Comparison of ENCODE assay signal across 9 mouse cellular contexts in the genomic region with DNA sequence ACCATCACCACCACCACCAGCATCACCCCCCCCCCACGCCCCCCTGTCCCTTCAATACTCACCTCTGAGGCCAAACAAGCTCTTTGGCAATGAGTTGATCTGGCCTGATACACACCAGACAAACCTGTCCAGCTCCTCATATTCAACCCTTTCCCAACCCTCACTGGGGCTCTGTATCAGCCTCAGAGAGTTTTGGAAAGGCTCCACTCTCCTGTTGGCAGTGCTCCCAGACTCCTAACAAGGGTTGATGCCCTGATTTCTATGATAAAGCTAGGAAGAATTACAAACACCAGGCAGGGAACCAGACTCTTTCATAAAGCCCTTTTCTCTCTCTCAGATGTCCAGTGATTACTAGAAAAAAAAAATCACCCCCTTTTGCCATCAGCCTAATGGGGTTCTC. TPM values are rescaled to one million over a fixed set of nuclear protein-coding genes. Genes with fewer than 3 reads are reported as not detected.
A peak's percentile ranks its signal among the peaks of the same experiment; 100 is the strongest.
DNase-seq lines count a peak whose midpoint lies in the region; TF ChIP-seq lines count a peak whose summit lies in the region.
"Had no signal": no experiment of that assay in that cellular context is flagged by ENCODE, and none has a peak within 500 bp of the region (broad histone marks: within the 10 kb centered on the region; RNA-seq: fewer than 3 reads in every experiment).

No protein-coding gene starts in this region.

- TF ChIP-seq POLR2A in lung, adult 2 months (IDR thresholded peaks at IDR 0.05; ENCODE audit: borderline replicate concordance, extremely low read depth, low read depth, low read length) = no peak

- WGBS in lung, adult 2 months = 69% methylated on average over 1 of the region's 1 CpGs

- peak; percentile 29 for DNase-seq in adrenal gland, adult 2 months
- DNase-seq in adrenal gland, adult 8-10 months = no peak
- peak; percentile 3 for DNase-seq in left cerebral cortex, adult 11 months (ENCODE audit: low spot score)
- no peak for DNase-seq in left cerebral cortex, adult 8-10 months (ENCODE audit: low spot score in 2 of 2)
- peak; percentile 57 for DNase-seq in brain, adult 2 months (ENCODE audit: low read depth, low spot score)
- peak; percentile 42 for DNase-seq in lung, adult 2 months
- no peak for DNase-seq in gastrocnemius, postnatal 14 days
- DNase-seq in gastrocnemius, postnatal 10 days = no peak

- no peak for TF ChIP-seq CTCF in lung, adult 2 months (IDR thresholded peaks at IDR 0.05; ENCODE audit: insufficient read depth, low read length)

- no peaks in the 10 kb centered on the region for H3K4me1 ChIP-seq in lung, adult 2 months (ENCODE audit: control insufficient read depth, insufficient read depth, low read length)
- H3K4me1 ChIP-seq: neural tube, embryonic 12.5 days had no signal

- no peak overlapping the region for H3K4me3 ChIP-seq in lung, adult 2 months (replicated peaks; ENCODE audit: extremely low read depth, low read depth, low read length)
- H3K4me3 ChIP-seq: neural tube, embryonic 12.5 days had no signal

- intact Hi-C loops in gastrocnemius, postnatal 14 days (cut with DNase I; ENCODE audit: low total_unique reads) = no loop called here

RNA-seq across cellular contexts. Expression of gene Degs1, which starts 45.2 kb away (rescaled TPM):
- 100 to 1,000 TPM in 1 of 2 experiments, 10 to 100 TPM in 1; 88.3 to 109 TPM for total RNA-seq in adrenal gland, adult 2 months (2021)
- polyA plus RNA-seq in adrenal gland, adult 2 months (2012; rRNA removed) = 41.6 and 50.5 TPM in 2 replicates
- 100 to 1,000 TPM in 1 of 4 experiments, 10 to 100 TPM in 3; 84.3 to 108 (median 91.7) TPM for total RNA-seq in adrenal gland, adult 8-10 months (2022)
- total RNA-seq in left cerebral cortex, adult 8-10 months (2022) = 10 to 100 TPM; 73.6 to 84.7 (median 79.1) TPM
- 67.2 and 114 TPM in 2 replicates for polyA plus RNA-seq in lung, adult 2 months (2012; rRNA removed)
- total RNA-seq in gastrocnemius, postnatal 14 days (2021) = 10 to 100 TPM; 27.6 to 31.7 TPM
- total RNA-seq in gastrocnemius, postnatal 10 days (2021) = 10 to 100 TPM; 31.9 to 41.5 TPM

Comparison
In these comparisons a context has a peak if more than half of its experiments do, and no peak if none do; other contexts are left out.
1. DNase-seq: peak in adrenal gland, adult 2 months (single experiment), left cerebral cortex, adult 11 months (single experiment), brain, adult 2 months (single experiment) and lung, adult 2 months (single experiment); none in adrenal gland, adult 8-10 months (single experiment), left cerebral cortex, adult 8-10 months (0 of 2), gastrocnemius, postnatal 14 days (single experiment) and gastrocnemius, postnatal 10 days (single experiment).